Mouse (Mus musculus): ENCODE data around the gene Pramel1.
"Not testable (repeated sequence)": the region's sequence is repeated elsewhere in the genome, so short reads cannot be mapped to it uniquely, and the experiment has no call there.

Pramel1 gene

DNA sequence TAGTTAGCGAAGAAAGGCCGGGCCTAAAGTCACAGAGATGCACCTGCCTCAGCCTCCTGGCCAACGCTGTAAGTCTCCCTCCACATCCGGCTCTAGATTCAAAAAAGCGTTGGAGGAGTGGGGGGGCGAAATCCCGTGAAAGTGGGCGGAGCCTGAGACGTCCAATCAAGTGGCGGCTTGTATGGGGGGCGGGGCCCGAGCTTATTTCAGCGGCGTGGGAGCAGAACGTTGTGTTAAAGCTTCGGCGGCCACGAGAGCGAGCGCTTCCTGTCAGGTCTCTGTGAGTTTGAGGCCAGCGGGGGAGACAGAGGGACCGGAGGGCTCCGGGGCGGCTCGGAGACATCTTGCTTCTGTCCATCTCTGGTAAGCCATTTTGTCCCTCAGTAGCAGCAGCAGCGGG, at the start of gene Pramel1:
Pramel1 (plus strand) TSS at position 248 of the 400 bp plus-strand sequence.
- TF ChIP-seq CTCF (conservative IDR thresholded peaks at IDR 0.05; ENCODE audit: low read length): no peak
- TF ChIP-seq NANOG (IDR thresholded peaks at IDR 0.05; ENCODE audit: borderline replicate concordance, low read length): no peak
- no peak for TF ChIP-seq POU5F1 (IDR thresholded peaks at IDR 0.05; ENCODE audit: borderline replicate concordance, low read length)
- Histone ChIP-seq H3K36me3 (ENCODE audit: insufficient read depth, low read length) (no peaks in the 10 kb centered on the region), H3K9me3 (ENCODE audit: low read length) (no peaks in the 10 kb centered on the region), H3K4me3 (replicated peaks; ENCODE audit: low read length) (0 out of 2 replicates have a peak within 1 kb of the TSS, but pooled peaks have one; percentile 10), H3K4me1 (replicated peaks; ENCODE audit: low read depth, low read length) (no peaks in the 10 kb centered on the region; the same call in 1 of the 2 replicates), H3K27me3 (ENCODE audit: insufficient read depth, low read length) (peaks cover 39% of the 10 kb centered on the region)

DNA sequence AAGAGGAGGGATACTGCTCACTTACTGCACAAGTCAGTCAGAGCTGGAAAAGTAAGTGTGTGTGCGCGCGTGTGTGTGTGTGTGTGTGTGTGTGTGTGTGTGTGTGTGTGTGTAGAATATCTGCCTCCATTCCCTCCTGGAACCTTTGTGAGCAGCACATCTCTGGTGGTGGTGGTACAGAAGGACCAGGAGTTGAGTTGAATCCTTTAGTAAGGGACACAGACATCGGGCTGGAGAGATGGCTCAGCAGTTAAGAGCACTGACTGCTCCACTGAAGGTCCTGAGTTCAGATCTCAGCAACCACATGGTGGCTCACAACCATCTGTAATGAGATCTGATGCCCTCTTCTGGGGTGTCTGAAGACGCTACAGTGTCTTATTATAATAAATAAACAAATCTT, 48.7 kb upstream of the Pramel1 start:
- H3K4me1 ChIP-seq (replicated peaks; ENCODE audit: low read depth, low read length): peaks cover 29% of the 10 kb centered on the region
- H3K27me3 ChIP-seq (ENCODE audit: insufficient read depth, low read length): peaks cover 30% of the 10 kb centered on the region
- H3K4me3 ChIP-seq (replicated peaks; ENCODE audit: low read length); H3K9me3 ChIP-seq (ENCODE audit: low read length); H3K36me3 ChIP-seq (ENCODE audit: insufficient read depth, low read length): not testable (repeated sequence)

DNA sequence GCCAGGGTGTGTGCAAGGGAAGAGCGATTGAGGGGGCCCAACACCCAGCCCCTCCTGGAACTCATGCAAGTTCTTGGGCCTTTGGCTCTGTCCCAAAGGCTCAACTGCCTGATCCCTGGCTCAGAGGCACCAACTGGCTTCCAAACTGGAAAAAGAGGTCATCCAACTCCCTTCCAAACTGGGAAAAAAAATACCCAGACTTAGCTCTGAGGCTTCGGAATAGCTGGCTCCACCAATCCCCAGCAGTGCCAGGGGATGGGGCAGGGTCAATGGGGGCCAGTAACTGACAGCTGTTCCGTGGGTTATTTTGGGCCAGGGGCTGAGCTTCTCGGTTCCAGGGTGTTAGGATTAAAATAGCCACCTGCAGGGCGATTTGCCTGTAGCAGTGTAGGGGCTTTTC, 45.5 kb upstream of the Pramel1 start:
- no peak for TF ChIP-seq POU5F1 (IDR thresholded peaks at IDR 0.05; ENCODE audit: borderline replicate concordance, low read length)
- no peak for TF ChIP-seq CTCF (conservative IDR thresholded peaks at IDR 0.05; ENCODE audit: low read length)
- no peak for TF ChIP-seq NANOG (IDR thresholded peaks at IDR 0.05; ENCODE audit: borderline replicate concordance, low read length)
- no peaks in the 10 kb centered on the region for H3K9me3 ChIP-seq (ENCODE audit: low read length)

DNA sequence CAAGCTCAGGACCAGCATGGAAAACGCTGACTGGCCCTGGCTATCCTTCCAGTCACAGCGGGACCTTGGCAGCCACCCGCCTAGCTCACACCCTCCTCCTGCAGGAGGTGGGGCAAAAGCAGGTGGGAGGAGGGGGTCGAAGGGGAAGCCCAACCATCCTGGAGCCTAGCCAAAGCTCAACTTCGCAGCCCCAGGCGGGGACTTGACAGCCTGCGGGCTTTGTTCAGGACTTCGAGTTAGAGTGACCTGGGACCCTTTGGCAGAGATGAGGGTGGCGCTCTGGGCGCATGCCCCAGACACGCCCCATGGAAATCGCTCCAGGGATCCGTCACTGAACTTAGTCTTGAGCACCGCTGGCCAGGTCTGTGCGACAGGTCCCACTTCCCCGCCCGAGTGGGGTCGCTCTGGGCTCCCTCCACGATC, 44.7 kb upstream of the Pramel1 start, which contains the start of gene Lrrc38:
Lrrc38 (plus strand) TSS at position 274 of the 423 bp plus-strand sequence.
- Histone ChIP-seq H3K9me3 (ENCODE audit: low read length) (no peaks in the 10 kb centered on the region), H3K4me3 (replicated peaks; ENCODE audit: low read length) (peak within 1 kb of the TSS; percentile 81), H3K27me3 (ENCODE audit: insufficient read depth, low read length) (peaks cover 56% of the 10 kb centered on the region), H3K36me3 (ENCODE audit: insufficient read depth, low read length) (no peaks in the 10 kb centered on the region), H3K4me1 (replicated peaks; ENCODE audit: low read depth, low read length) (peaks cover 44% of the 10 kb centered on the region)
- TF ChIP-seq CTCF (conservative IDR thresholded peaks at IDR 0.05; ENCODE audit: low read length) (no peak), NANOG (IDR thresholded peaks at IDR 0.05; ENCODE audit: borderline replicate concordance, low read length) (no peak), POU5F1 (IDR thresholded peaks at IDR 0.05; ENCODE audit: borderline replicate concordance, low read length) (no peak)

More for the DNA sequence above, 45.5 kb upstream of the Pramel1 start:
- H3K4me1 ChIP-seq (replicated peaks; ENCODE audit: low read depth, low read length): peaks cover 36% of the 10 kb centered on the region
- peaks cover 56% of the 10 kb centered on the region for H3K27me3 ChIP-seq (ENCODE audit: insufficient read depth, low read length)
- H3K36me3 ChIP-seq (ENCODE audit: insufficient read depth, low read length): no peaks in the 10 kb centered on the region
- H3K4me3 ChIP-seq (replicated peaks; ENCODE audit: low read length): peak overlapping the region; percentile 81; the same call in 1 of the 2 replicates

DNA sequence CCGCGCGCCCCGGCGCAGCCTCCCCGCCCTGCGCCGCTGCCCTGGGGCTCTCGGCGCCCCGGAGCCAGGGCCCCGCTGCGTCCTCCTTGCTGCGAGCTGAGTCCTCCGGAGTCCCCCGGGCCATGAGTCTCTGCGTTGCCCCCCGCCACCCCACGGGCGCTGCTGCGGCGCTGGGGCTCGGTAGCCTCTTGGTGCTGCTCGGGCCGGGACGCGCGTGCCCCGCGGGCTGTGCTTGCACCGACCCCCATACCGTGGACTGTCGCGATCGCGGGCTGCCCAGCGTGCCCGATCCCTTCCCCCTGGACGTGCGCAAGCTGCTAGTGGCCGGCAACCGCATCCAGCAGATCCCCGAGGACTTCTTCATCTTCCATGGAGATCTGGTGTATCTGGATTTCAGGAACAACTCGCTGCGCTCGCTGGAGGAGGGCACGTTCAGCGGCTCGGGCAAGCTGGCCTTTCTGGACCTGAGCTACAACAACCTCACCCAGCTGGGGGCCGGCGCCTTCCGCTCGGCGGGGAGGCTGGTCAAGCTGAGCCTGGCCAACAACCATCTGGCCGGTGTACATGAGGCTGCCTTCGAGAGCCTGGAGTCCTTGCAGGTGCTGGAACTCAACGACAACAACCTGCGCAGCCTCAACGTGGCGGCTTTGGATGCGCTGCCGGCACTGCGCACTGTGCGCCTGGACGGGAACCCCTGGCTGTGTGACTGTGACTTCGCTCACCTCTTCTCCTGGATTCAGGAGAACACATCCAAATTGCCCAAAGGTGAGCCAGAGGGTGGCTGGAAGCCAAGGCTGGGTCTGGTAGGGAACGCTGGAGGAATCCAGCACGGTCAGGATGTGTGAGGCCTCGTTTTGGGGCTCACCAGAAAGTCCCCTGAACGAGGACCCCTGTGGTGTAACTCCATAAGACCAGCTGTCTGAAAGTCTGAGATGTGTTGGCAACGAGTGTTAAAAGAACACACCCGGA, 43.9 kb upstream of the Pramel1 start:
- Histone ChIP-seq H3K27me3 (ENCODE audit: insufficient read depth, low read length) (peaks cover 56% of the 10 kb centered on the region), H3K36me3 (ENCODE audit: insufficient read depth, low read length) (no peaks in the 10 kb centered on the region), H3K4me1 (replicated peaks; ENCODE audit: low read depth, low read length) (peaks cover 44% of the 10 kb centered on the region), H3K4me3 (replicated peaks; ENCODE audit: low read length) (peak overlapping the region; percentile 81), H3K9me3 (ENCODE audit: low read length) (no peaks in the 10 kb centered on the region)
- TF ChIP-seq CTCF (conservative IDR thresholded peaks at IDR 0.05; ENCODE audit: low read length) (no peak), POU5F1 (IDR thresholded peaks at IDR 0.05; ENCODE audit: borderline replicate concordance, low read length) (no peak), NANOG (IDR thresholded peaks at IDR 0.05; ENCODE audit: borderline replicate concordance, low read length) (no peak)

DNA sequence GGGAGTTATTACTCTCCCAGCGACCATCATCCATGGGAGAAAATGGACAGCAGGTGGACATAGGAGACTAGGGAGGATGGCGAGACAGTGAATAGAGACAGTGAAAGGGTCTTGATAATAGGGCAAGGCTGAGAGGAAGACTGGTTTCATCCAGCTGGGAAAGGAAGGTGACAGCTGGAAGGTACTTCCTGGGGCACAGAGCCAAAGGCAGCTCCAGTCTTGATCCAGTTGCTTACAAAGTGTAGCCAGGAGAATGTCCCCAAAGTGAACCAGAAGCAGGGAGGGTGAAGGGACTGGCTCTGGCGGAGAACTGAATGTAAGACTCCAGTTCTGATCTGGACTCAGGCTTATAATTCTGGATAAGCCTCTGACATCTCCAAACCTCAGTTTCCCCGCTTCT, 41.9 kb upstream of the Pramel1 start:
- Histone ChIP-seq H3K9me3 (ENCODE audit: low read length) (no peaks in the 10 kb centered on the region), H3K4me3 (replicated peaks; ENCODE audit: low read length) (no peak overlapping the region), H3K36me3 (ENCODE audit: insufficient read depth, low read length) (no peaks in the 10 kb centered on the region), H3K27me3 (ENCODE audit: insufficient read depth, low read length) (peaks cover 60% of the 10 kb centered on the region), H3K4me1 (replicated peaks; ENCODE audit: low read depth, low read length) (peaks cover 44% of the 10 kb centered on the region)
- TF ChIP-seq POU5F1 (IDR thresholded peaks at IDR 0.05; ENCODE audit: borderline replicate concordance, low read length) (no peak), NANOG (IDR thresholded peaks at IDR 0.05; ENCODE audit: borderline replicate concordance, low read length) (no peak), CTCF (conservative IDR thresholded peaks at IDR 0.05; ENCODE audit: low read length) (no peak)

DNA sequence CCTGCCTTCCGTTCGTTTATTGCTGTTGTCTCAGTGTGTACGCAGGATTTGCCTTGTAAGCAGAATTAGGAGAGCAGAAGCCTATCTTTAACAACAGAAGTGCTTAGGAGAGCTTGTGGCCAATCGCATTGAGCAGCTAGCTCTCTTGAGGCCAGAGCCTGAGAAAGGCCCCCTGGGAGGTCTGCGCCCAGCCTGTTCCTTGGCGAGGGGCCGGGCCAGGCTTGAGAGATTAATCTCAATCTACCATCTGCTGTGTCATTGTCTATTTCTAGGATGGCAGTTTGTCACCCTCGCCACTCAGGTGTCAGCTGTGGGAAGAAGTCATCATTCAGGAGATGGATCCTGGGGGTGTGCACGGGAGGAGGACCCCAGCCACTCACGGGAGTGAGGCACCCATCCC, 32.7 kb upstream of the Pramel1 start:
- H3K4me3 ChIP-seq (replicated peaks; ENCODE audit: low read length): no peak overlapping the region
- no peaks in the 10 kb centered on the region for H3K36me3 ChIP-seq (ENCODE audit: insufficient read depth, low read length)
- H3K27me3 ChIP-seq (ENCODE audit: insufficient read depth, low read length): peaks cover 6% of the 10 kb centered on the region; the same call in 1 of the 2 replicates
- peaks cover 4% of the 10 kb centered on the region; the same call in 1 of the 2 replicates for H3K4me1 ChIP-seq (replicated peaks; ENCODE audit: low read depth, low read length)
- TF ChIP-seq NANOG (IDR thresholded peaks at IDR 0.05; ENCODE audit: borderline replicate concordance, low read length): no peak
- TF ChIP-seq CTCF (conservative IDR thresholded peaks at IDR 0.05; ENCODE audit: low read length): no peak
- no peaks in the 10 kb centered on the region for H3K9me3 ChIP-seq (ENCODE audit: low read length)

DNA sequence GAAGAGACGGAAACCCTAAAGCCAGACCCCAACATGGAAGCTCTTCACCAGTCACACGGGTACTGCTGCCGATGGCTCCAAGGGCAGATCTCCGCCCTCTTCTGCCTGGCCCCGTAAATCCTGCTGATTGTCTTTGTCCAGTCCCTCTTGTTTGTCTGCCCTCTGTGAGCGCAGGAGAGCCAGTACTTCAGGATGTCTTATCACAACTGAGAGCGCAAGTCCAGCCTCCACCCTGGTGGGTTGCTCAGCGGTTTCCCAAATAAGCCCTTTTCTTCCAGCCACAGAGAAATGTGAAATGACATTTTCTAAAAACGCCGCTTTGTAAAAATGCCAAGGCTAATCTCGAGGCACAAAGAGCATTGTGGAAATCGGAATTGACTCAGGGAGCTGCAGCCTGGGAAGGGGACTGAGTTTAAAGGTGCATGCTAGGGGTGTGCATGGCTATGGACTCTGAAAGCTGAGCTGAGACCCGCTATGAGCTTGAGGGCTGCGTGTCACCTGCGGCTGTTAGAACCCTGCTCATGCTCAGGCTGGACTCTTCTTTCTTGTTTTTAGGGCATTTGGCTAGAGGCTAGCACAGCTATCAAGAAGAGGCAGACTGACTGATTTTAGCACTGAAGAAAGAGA, 27.7 kb upstream of the Pramel1 start:
- peaks cover 18% of the 10 kb centered on the region for H3K27me3 ChIP-seq (ENCODE audit: insufficient read depth, low read length)
- no peak overlapping the region for H3K4me3 ChIP-seq (replicated peaks; ENCODE audit: low read length)
- no peak for TF ChIP-seq CTCF (conservative IDR thresholded peaks at IDR 0.05; ENCODE audit: low read length)
- TF ChIP-seq POU5F1 (IDR thresholded peaks at IDR 0.05; ENCODE audit: borderline replicate concordance, low read length): no peak
- TF ChIP-seq NANOG (IDR thresholded peaks at IDR 0.05; ENCODE audit: borderline replicate concordance, low read length): no peak
- no peaks in the 10 kb centered on the region for H3K36me3 ChIP-seq (ENCODE audit: insufficient read depth, low read length)
- H3K4me1 ChIP-seq (replicated peaks; ENCODE audit: low read depth, low read length): no peaks in the 10 kb centered on the region
- no peaks in the 10 kb centered on the region for H3K9me3 ChIP-seq (ENCODE audit: low read length)
